In genomic region chr12:30112271-30112670, GRCm38 (mm10) we compare ENCODE assay signal across 20 mouse cellular contexts. TPM values are rescaled to one million over a fixed set of nuclear protein-coding genes. Genes with fewer than 3 reads are reported as not detected.
"Had no signal": no experiment of that assay in that cellular context is flagged by ENCODE, and none has a peak within 500 bp of the region (broad histone marks: within the 10 kb centered on the region; RNA-seq: fewer than 3 reads in every experiment).

No protein-coding gene starts in this region.

- H3K9me3 ChIP-seq: midbrain, embryonic 10.5 days; midbrain, embryonic 12.5 days; neural tube, embryonic 12.5 days; stomach, embryonic 15.5 days had no signal

- H3K27me3 ChIP-seq: midbrain, embryonic 12.5 days; neural tube, embryonic 12.5 days; stomach, embryonic 15.5 days had no signal

- H3K9ac ChIP-seq: lung, embryonic 14.5 days; midbrain, embryonic 12.5 days; neural tube, embryonic 12.5 days; stomach, embryonic 15.5 days had no signal

- H3K4me3 ChIP-seq: midbrain, embryonic 10.5 days; midbrain, embryonic 12.5 days; neural tube, embryonic 12.5 days; stomach, embryonic 15.5 days had no signal

- H3K4me1 ChIP-seq: neural tube, embryonic 12.5 days; stomach, embryonic 15.5 days had no signal

- H3K27ac ChIP-seq: midbrain, embryonic 10.5 days; midbrain, embryonic 12.5 days; neural tube, embryonic 12.5 days; stomach, embryonic 15.5 days; stomach, postnatal 0 days had no signal

- H3K36me3 ChIP-seq: midbrain, embryonic 10.5 days; midbrain, embryonic 12.5 days; neural tube, embryonic 12.5 days; stomach, embryonic 15.5 days had no signal

- DNase-seq: lung, adult 18-20 months; lung, embryonic 14.5 days; lung, postnatal 10 days; lung, postnatal 4 days; midbrain, embryonic 14.5 days; right cerebral cortex, postnatal 14 days; thymus, adult 2 months; thymus, postnatal 25 days; thymus, postnatal 4 days had no signal

RNA-seq across cellular contexts. Expression of gene Tpo, which starts 20.2 kb away (rescaled TPM):
- total RNA-seq: megakaryocyte, adult 5-6 weeks; megakaryocyte-erythroid progenitor cell, adult 5-6 weeks; monocyte, adult 5-6 weeks; neutrophil, adult 5-6 weeks had no signal
- polyA plus RNA-seq: lung, embryonic 14.5 days; lung, embryonic 16.5 days; midbrain, embryonic 10.5 days; midbrain, embryonic 12.5 days; neural tube, embryonic 12.5 days; spleen, adult 2 months; stomach, embryonic 15.5 days; stomach, postnatal 0 days had no signal
